Mouse (Mus musculus) hindbrain, postnatal 0 days (tissue): Measurements from ENCODE around the gene Iqcd. TPM values are rescaled to one million over a fixed set of nuclear protein-coding genes. Genes with fewer than 3 reads are reported as not detected.

Experiments used
- ATAC-seq: fragments of 200-750 bp; cut with Nextera tagmentation; 2 replicates; pipeline ENCODE4 v1.8.0; 2017; ENCODE audit warnings: mild to moderate bottlenecking, moderate TSS enrichment, moderate library complexity
- DNase-seq: peaks from one replicate; pipeline ENCODE4 v3.0.0-alpha.2; 2015; ENCODE audit warnings: low spot score
- H3K27ac ChIP-seq: fragments of 300-500 bp; sonication (generic); 2 replicates; pipeline ENCODE4 v1.5.1; 2014; ENCODE audit warnings: mild to moderate bottlenecking
- H3K27me3 ChIP-seq: fragments of 300-500 bp; sonication (generic); 2 replicates; pipeline ENCODE4 v1.6.1; 2014; ENCODE audit warnings: low read length, mixed read lengths; ENCODE audit not compliant: insufficient read depth
- H3K36me3 ChIP-seq: fragments of 300-500 bp; sonication (generic); 2 replicates; pipeline ENCODE4 v1.6.1; 2014; ENCODE audit warnings: low read length, mixed read lengths; ENCODE audit not compliant: insufficient read depth
- H3K4me1 ChIP-seq: fragments of 300-500 bp; sonication (generic); 2 replicates; pipeline ENCODE4 v1.6.1; 2014; ENCODE audit warnings: antibody characterized with exemption, low read length, mixed read lengths; ENCODE audit not compliant: insufficient read depth
- H3K4me2 ChIP-seq: fragments of 300-500 bp; sonication (generic); 2 replicates; pipeline ENCODE4 v1.6.1; 2014; ENCODE audit warnings: low read depth, mild to moderate bottlenecking, low read length, moderate library complexity, mixed read lengths
- H3K4me3 ChIP-seq: fragments of 300-500 bp; sonication (generic); 2 replicates; pipeline ENCODE4 v1.5.1; 2014; ENCODE audit warnings: low read length
- H3K9ac ChIP-seq: fragments of 300-500 bp; sonication (generic); replicated peaks from 2 replicates; pipeline ENCODE4 v1.6.1; 2014; ENCODE audit warnings: mild to moderate bottlenecking, low read length, moderate library complexity, mixed read lengths
- H3K9me3 ChIP-seq: fragments of 300-500 bp; sonication (generic); 2 replicates; pipeline ENCODE4 v1.6.1; 2016; ENCODE audit warnings: low read length, mixed read lengths
- CTCF ChIP-seq: IDR thresholded peaks from 2 replicates; pipeline ENCODE4 v1.5.1; 2016; ENCODE audit warnings: antibody characterized with exemption, control low read depth, low read depth
- WGBS: fragments of 180-500 bp; shearing (Covaris S2); extraction: QIAGEN DNeasy Blood & Tissue Kit; methylation state at CpG from one replicate; pipeline ENCODE4 v1.1.7; 2014; 5-methylcytosine and 5-hydroxymethylcytosine counted together
- polyA plus RNA-seq: library from polyadenylated mRNA; unstranded; fragments of >200 nt; fragmentation: Nextera tagmentation; extraction: Ambion mirVana; gene quantifications from 2 replicates; pipeline ENCODE4 v1.2.1, GENCODE M21; 2015
- total RNA-seq: library from RNA; depleted of rRNA; stranded (reverse); fragments of >200 nt; gene quantifications from 2 replicates; pipeline ENCODE4 v1.2.3, GENCODE M21; 2014

Gene Iqcd
- total and polyA plus RNA-seq, 2 experiments from 2014 or later: 0.63 to 2.0 TPM

DNA sequence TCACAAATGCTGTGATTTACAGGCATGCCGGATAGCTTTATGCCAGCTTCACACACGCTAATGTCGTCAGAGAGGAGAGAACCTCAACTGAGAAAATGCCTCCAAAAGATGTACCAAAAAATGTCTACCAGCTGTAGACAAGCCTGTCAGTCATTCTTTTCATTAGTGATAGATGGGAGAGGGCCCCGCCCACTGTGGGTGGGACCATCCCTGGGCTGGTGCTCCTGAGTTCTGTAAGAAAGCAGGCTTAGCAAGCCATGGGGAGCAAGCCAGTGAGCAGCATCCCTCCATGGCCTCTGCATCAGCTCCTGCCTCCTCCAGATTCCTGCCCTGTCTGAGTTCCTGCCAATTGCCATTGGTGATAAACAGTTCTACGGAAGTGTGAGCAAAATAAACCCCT is 46.8 kb downstream of the Iqcd start:
- no peak overlapping the region for H3K4me3 ChIP-seq
- no peak overlapping the region for H3K4me2 ChIP-seq
- no peak overlapping the region for H3K27ac ChIP-seq
- H3K9me3 ChIP-seq: no peaks in the 10 kb centered on the region
- H3K27me3 ChIP-seq: no peaks in the 10 kb centered on the region
- H3K9ac ChIP-seq: no peak overlapping the region
- WGBS: 81% methylated on average over 5 of the region's 5 CpGs
- TF ChIP-seq CTCF: no peak
- 0 out of 2 replicates have a peak, but pooled peaks cover 3% of the 10 kb centered on the region for H3K4me1 ChIP-seq
- DNase-seq: no peak
- H3K36me3 ChIP-seq: no peaks in the 10 kb centered on the region
- no peak for ATAC-seq

DNA sequence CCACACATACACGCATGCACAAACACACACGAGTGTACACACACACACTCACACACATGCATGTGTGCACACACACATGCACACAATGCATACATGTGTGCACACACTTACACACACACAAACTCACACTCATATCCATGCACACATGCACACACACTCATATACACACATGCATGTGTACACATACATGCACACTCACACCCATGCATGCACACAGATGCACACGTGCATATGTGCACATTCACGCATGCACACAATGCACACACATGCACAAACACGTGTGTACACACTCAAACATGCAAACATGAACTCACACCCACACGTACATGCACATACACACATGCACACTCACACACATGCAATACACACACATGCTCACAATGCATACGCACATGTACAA is 51.3 kb downstream of the Iqcd start:
- ATAC-seq (no peak), DNase-seq (no peak)
- Histone ChIP-seq H3K27me3 (no peaks in the 10 kb centered on the region), H3K4me3 (no peak overlapping the region), H3K9me3 (no peaks in the 10 kb centered on the region), H3K4me2 (no peak overlapping the region), H3K27ac (no peak overlapping the region), H3K9ac (no peak overlapping the region), H3K4me1 (no peaks in the 10 kb centered on the region), H3K36me3 (no peaks in the 10 kb centered on the region)
- WGBS: 92% methylated on average over 7 of the region's 7 CpGs
- no peak for TF ChIP-seq CTCF

DNA sequence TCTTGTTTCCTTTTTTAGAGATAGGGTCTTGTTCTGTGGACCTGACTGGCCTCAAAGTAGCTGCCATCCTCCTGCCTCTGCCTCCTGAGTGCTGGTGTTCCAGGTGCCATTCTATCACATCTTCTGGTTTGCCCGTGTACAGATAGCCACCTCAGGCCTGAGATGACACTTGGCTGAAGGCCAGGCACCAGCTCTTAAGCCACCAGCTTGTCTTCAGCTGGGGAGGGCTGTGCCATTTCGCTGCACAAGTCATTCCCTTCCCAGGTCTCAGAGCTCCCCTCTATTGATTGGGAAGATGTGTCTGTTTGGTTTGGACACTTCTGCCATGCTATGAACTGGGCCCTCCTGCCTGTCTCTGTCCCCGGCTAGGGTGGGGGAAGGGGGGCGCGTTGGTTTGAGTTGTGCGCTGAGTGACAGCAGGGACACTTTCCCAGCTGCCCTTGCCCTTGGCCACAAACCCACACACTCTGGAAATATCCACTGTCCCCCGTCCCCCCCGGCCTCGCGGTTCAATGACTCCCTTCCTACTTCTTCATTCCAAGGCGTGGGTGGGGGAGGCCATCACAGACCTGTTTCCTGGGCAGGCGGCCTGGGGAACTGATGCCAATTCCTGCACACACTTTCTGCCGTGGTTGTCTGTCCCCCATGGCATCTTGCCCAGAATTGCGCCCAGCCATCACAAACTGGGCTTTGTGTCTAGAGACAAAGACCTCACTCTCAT is 54.7 kb downstream of the Iqcd start:
- DNase-seq (peak; percentile 55), ATAC-seq (no peak)
- Histone ChIP-seq H3K27me3 (no peaks in the 10 kb centered on the region), H3K4me2 (no peak overlapping the region), H3K4me3 (no peak overlapping the region), H3K36me3 (no peaks in the 10 kb centered on the region), H3K9me3 (no peaks in the 10 kb centered on the region), H3K4me1 (no peaks in the 10 kb centered on the region), H3K9ac (no peak overlapping the region), H3K27ac (no peak overlapping the region)
- WGBS: 48% methylated on average over 14 of the region's 14 CpGs
- no peak for TF ChIP-seq CTCF

DNA sequence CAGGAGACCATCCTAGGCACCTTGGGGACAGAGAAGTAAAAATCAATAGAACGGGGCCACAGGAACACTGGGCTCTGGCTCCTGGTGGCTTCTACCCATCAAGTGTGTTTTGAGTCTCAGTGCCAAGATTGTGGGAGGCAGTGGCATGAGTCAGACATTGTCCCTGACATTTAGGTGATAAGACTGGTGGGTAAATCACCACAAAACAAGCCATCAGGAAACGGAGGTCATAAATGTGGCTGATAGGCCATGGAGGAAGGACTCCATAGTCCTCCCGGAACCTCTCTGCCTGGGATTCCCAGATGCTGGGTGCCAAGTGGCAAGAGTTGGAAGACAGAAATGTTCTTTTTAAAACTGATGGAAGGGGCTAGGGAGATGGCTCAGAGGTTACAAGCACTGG is 55.4 kb downstream of the Iqcd start:
- no peaks in the 10 kb centered on the region for H3K36me3 ChIP-seq
- H3K4me1 ChIP-seq: no peaks in the 10 kb centered on the region; the same call in 1 of the 2 replicates
- no peak overlapping the region for H3K4me3 ChIP-seq
- DNase-seq (no peak), ATAC-seq (no peak)
- no peak overlapping the region for H3K27ac ChIP-seq
- no peak overlapping the region for H3K9ac ChIP-seq
- H3K4me2 ChIP-seq: no peak overlapping the region
- WGBS: 86% methylated on average over 3 of the region's 3 CpGs
- H3K27me3 ChIP-seq: peaks cover 5% of the 10 kb centered on the region
- no peaks in the 10 kb centered on the region for H3K9me3 ChIP-seq
- TF ChIP-seq CTCF: no peak

GRCm38 (mm10) chr5:120645851-120646250 is 57.0 kb downstream of the Iqcd start:
- ATAC-seq: no peak
- Histone ChIP-seq H3K4me1 (no peaks in the 10 kb centered on the region; the same call in 1 of the 2 replicates), H3K9ac (no peak overlapping the region), H3K4me3 (no peak overlapping the region), H3K36me3 (no peaks in the 10 kb centered on the region), H3K4me2 (no peak overlapping the region), H3K27ac (no peak overlapping the region), H3K27me3 (peaks cover 16% of the 10 kb centered on the region), H3K9me3 (no peaks in the 10 kb centered on the region)
- TF ChIP-seq CTCF: no peak
- WGBS: 39% methylated on average over 6 of the region's 6 CpGs
- DNase-seq: peak; percentile 61

- Histone ChIP-seq H3K4me1 (no peaks in the 10 kb centered on the region; the same call in 1 of the 2 replicates), H3K27me3 (peaks cover 16% of the 10 kb centered on the region), H3K4me2 (no peak overlapping the region), H3K9me3 (no peaks in the 10 kb centered on the region), H3K4me3 (no peak overlapping the region), H3K27ac (no peak overlapping the region), H3K9ac (no peak overlapping the region), H3K36me3 (no peaks in the 10 kb centered on the region)
- 64% methylated on average over 4 of the region's 4 CpGs for WGBS
- ATAC-seq (no peak), DNase-seq (no peak)
- no peak for TF ChIP-seq CTCF
Measured at GRCm38 (mm10) chr5:120647361-120647760, 58.5 kb downstream of the Iqcd start.

- H3K4me3 ChIP-seq: no peak overlapping the region; the same call in 1 of the 2 replicates
- peaks cover 16% of the 10 kb centered on the region for H3K27me3 ChIP-seq
- H3K9me3 ChIP-seq: no peaks in the 10 kb centered on the region
- no peak overlapping the region for H3K27ac ChIP-seq
- H3K4me2 ChIP-seq: no peak overlapping the region
- H3K36me3 ChIP-seq: no peaks in the 10 kb centered on the region
- no peak overlapping the region for H3K9ac ChIP-seq
- DNase-seq (no peak), ATAC-seq (no peak)
- TF ChIP-seq CTCF: peak; percentile 23; the same call in 1 of the 2 replicates
- H3K4me1 ChIP-seq: no peaks in the 10 kb centered on the region; the same call in 1 of the 2 replicates
- WGBS: 41% methylated on average over 12 of the region's 12 CpGs
Measured at GRCm38 (mm10) chr5:120647814-120648491, 59.1 kb downstream of the Iqcd start.
